Mouse (Mus musculus): Measurements from ENCODE around the gene Hs6st3.

DNA sequence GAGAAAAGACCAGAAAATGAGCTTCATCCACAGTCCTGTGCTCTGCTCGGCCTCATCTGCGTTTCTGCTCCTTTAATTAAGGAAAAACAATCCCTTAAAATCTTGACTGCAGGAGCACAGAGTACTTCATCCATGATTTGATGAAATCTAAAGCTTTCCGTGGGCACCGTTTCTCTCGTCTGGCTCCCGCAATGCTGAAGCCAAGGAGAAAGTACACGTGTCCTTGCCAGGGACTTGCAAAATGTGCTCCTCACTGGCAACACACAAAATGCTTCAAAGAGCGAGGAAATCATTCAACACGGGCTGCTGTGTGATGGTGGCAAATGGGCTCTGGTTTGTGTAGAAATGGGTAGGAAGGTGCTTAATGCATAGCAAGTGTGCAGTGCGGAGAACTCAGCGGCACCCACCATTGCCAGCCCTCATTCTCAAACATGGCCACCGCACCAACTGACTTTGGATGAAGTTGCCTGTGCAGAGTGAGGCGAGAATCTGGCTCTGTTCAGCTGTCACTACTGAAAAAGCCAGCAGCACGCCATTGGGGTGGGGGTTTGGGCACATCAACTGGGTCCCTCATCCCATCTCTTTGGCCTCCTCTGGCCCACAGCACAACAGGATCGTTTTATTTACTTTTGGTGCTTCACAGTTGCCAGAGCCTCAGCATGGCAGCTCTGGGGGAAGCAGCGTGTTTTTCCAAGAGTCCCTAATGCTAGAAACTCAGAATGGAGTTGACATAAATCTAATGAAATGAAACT, 532.9 kb downstream of the Hs6st3 start:
- TF ChIP-seq CTCF (IDR thresholded peaks at IDR 0.05; ENCODE audit: low read depth), result no peak
- TF ChIP-seq EP300 (IDR thresholded peaks at IDR 0.05; ENCODE audit: low read depth), result no peak
